In genomic region chr1:100922833-100923232, GRCm38 (mm10) we compare ENCODE assay signal across 16 mouse cellular contexts.
"Had no signal": no experiment of that assay in that cellular context is flagged by ENCODE, and none has a peak within 500 bp of the region (broad histone marks: within the 10 kb centered on the region; RNA-seq: fewer than 3 reads in every experiment).

No protein-coding gene starts in this region.

- H3K9ac ChIP-seq: neural tube, embryonic 13.5 days; neural tube, embryonic 15.5 days; stomach, embryonic 15.5 days had no signal

- H3K36me3 ChIP-seq: neural tube, embryonic 13.5 days; neural tube, embryonic 15.5 days; stomach, embryonic 15.5 days had no signal

- H3K27me3 ChIP-seq: neural tube, embryonic 13.5 days; neural tube, embryonic 15.5 days; stomach, embryonic 15.5 days had no signal

- DNase-seq: retina, postnatal 1 day; right cerebral cortex, adult 18-20 months; right cerebral cortex, postnatal 14 days; right cerebral cortex, postnatal 25 days; right cerebral cortex, postnatal 4 days; spleen, adult 18-20 months; thymus, adult 18-20 months; thymus, adult 2 months; thymus, postnatal 14 days; thymus, postnatal 25 days; thymus, postnatal 36 days; thymus, postnatal 4 days had no signal

- H3K9me3 ChIP-seq: neural tube, embryonic 13.5 days; neural tube, embryonic 15.5 days; stomach, embryonic 15.5 days had no signal

- H3K4me3 ChIP-seq: neural tube, embryonic 13.5 days; neural tube, embryonic 15.5 days; stomach, embryonic 15.5 days had no signal

- H3K27ac ChIP-seq: neural tube, embryonic 13.5 days; neural tube, embryonic 15.5 days; stomach, embryonic 15.5 days; stomach, postnatal 0 days had no signal

- H3K4me1 ChIP-seq: neural tube, embryonic 13.5 days; neural tube, embryonic 15.5 days; stomach, embryonic 15.5 days had no signal
